Mouse (Mus musculus) liver (tissue): Measurements from ENCODE around the gene Ppp1r26.
"Not testable (repeated sequence)": the region's sequence is repeated elsewhere in the genome, so short reads cannot be mapped to it uniquely, and the experiment has no call there.

Experiments
- DNase-seq: peaks from one replicate; pipeline ENCODE4 v3.0.0-alpha.2; 2020; ENCODE audit warnings: mixed read lengths

Ppp1r26 gene

DNA sequence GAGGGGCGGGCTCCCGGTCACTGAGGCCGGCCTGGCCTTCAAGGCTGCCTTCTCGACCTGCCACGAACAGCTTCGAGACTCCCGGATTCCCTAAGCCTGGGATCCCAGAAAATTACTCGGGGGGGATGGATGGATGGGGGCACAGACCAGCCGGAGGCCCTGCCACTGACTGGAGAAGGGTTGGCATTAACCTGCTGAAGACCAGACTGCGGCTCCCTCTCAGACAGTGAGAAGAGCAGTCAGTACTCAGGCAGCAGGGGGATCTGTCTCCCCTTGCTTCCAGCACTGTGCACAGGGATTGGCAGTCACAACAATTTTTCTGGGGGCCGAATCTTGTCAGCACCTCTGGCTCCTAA, 693 bp downstream of the Ppp1r26 start:
- no peak for DNase-seq

DNA sequence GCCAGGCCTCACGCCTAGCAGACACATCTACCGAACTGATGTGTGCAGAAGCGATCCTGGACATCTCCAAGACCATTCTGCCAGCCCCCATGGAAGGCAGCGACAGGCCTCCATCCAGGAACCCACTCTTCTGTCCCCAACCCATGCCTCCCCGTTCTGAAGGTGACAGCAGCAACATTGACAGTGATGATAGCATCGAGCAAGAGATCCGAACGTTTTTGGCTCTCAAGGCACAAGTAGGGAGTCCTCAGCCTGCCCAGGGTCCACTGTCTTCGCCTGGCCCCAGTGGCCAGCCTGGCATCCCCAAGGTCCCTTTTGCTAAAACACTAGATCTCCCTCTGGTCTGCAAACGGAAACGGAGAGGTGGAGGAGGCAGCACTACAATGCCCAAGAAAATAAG, 5.1 kb downstream of the Ppp1r26 start:
- no peak for DNase-seq

DNA sequence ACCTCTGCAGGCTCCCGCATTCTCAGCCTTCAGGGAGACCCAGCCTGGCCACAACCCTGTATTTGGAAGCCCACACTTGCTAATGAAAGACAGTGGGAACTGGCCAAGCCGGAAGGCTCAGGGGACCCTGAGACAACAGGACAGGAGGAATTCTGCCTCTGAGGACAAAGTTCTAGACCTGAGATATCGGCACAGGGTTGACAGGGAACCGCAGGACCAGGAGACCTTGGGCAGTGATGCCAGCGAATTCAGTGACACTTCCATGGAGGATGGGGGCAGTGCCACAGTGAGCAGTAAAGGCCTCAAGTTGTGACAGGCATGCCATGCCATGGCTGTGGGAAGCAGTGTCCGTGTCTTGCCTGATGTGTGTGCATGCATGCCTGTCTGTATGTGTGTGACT, 6.9 kb downstream of the Ppp1r26 start:
- DNase-seq: no peak

DNA sequence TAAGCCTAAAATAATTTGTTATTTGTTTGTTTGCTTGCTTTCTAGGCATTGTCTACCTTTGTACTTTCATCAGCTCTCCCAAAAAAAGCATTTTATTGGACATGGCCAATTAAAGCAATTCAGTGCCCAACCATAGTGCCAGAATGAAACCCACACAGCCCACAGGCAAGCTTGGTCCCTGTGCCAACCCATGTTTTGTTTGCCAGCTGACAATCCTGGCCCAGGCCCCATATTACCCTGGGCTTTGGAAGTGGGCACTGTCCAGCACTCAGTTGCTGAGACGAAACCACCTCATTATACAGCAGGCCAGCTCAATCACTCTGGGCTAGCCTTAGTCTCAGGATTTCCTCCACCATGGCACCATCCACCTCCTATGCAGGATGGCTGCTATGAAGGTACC, 10.0 kb downstream of the Ppp1r26 start:
- DNase-seq: no peak

DNA sequence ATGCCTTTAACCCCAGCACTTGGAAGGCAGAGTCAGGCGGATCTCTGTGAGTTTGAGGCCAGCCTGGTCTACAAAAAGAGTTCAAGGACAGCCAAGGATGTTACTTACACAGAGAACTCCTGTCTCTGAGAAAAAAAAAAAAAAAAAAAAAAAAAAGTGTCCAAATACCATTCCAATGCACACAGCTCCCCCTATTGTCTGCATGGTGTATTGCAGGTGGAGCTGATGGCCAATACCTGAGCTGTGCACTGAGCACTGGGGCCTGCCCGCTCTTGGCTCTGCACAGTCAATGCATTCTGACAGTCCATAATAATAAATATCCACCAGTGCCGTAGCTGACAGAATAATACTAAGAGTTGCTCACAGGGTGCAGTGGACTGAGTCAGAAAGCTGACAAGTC, 17.3 kb downstream of the Ppp1r26 start:
- peak; percentile 76 for DNase-seq

DNA sequence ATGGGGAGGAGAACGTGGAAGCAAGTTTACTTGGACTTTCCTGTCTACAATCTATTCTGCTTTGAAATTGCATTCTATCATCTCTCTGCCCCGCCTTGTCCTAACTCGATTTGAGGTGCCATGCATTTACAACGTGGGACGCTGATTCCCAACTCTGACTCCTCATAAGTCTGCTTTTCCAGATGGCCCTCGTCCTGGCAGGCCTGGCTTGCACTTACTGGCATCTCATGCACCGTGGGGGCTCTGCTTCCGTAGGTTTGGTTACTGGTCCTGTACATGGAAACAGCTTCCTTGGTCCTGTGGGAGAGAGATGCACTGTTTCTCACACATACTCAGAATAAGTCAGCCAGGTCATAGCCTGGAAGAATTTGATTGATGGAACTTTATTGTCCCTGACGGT, 18.3 kb downstream of the Ppp1r26 start:
- no peak for DNase-seq

DNA sequence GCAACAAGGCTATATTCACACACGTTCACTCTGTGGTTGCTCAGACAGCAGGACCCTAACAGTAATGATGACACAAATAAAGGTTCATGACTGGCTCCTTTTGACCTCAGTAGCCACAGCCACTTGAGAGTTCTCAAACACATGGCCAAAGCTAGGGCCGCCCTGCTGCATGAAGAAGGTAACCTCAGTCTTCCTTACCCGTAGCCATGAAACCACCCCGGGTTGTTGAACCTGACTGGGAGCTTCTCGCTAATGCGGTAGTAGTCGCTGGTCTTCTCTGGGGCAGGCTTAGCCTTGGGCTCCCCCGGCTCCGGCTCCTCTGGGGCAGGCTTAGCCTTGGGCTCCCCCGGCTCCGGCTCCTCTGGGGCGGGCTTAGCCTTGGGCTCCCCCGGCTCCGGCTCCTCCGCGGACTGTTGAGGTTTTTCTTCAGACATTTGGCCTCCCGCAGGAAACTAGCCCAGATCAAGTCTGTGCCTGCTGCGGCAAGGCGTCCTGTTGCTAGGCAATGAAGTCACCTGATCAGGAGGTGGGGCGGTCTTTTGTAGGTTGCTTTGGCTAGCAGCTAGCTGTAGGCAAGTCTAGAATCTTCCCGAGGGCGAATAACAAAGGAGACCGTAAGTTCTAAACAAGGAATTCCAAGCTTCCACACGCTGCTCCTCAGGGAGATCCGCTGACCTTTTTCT, 19.4 kb downstream of the Ppp1r26 start, which contains the start of gene 1700007K13Rik:
1700007K13Rik (minus strand) TSS at position 497 of the 683 bp plus-strand sequence.
- peak; percentile 47 for DNase-seq

DNA sequence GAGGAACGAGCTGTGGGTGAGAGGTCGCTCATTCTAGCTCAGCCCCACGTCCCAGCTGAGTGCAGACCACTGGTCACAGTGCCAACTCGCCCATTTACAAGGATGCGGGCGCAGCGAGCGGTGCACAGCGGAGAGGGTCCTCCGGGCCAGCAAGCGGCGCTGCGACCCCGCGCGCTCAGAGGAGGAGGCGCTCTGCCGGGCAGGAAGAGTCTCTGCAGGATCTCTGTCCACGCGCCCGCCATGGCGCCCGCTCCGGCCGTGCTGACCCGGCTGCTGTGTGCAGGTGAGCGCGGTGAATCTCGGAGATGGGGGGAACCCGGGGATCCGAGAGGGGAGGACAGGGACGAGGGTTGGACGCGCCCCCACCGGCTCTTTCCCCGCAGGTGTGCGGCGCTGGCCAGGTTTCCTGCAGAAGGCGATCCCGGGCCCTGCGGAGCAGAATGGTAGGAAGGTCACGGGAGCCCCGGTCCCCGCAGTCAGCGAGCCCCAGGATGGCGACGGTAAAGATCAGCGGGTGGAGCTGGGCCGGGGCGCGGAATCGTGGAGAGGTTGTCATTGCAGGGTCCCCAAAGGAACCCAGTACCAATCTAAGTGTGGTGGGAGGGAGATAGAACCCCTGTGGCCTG, 21.4 kb downstream of the Ppp1r26 start, which contains the start of gene Mrps2:
Mrps2 (plus strand) TSS at position 207 of the 626 bp plus-strand sequence.
- DNase-seq: peak; percentile 82

DNA sequence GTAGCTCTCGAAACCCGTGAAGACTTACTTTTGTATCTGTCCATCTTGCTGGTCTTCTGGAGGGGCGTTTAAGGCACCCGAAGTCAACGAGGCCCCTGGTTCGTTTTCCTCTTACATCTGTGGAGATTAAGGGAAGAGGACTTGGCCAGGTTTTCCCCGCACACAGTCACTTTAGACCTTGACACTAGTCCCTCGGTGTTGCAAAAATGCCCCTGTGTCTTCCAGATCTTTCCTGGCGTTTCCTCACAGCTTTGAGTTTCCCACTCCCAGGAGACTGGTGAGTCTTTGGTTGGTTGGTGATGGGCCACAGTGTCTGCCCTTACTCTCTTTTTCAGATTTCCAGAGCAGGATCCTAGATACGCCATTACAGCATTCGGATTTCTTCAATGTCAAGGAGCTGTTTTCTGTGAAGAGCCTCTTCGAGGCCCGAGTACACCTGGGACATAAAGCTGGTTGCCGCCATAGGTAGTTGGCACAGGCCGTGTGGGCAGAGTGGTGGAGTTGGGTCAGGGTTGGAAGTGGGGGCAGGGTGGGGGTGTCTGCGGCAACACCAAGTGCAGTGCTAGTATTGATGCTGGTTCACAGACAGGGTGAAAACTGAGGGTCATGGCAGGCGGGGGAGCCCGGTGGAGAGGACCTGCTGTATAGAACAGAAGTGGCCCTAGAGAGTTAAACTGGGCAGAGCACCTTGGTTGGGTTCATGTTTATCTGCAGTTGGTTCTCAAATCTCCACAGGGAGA, 22.1 kb downstream of the Ppp1r26 start:
- DNase-seq: no peak

DNA sequence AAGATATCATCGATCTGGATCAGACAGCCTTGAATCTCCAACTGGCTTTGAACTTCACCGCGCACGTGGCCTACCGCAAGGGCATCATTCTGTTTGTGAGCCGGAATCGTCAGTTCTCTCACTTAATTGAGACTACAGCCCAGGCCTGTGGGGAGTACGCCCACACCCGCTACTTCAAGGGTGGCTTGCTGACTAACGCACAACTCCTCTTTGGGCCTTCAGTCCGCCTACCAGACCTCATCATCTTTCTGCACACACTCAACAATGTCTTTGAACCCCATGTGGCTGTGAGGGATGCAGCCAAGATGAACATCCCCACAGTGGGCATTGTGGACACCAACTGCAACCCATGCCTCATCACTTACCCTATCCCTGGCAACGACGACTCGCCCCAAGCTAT, 22.9 kb downstream of the Ppp1r26 start:
- DNase-seq: no peak

DNA sequence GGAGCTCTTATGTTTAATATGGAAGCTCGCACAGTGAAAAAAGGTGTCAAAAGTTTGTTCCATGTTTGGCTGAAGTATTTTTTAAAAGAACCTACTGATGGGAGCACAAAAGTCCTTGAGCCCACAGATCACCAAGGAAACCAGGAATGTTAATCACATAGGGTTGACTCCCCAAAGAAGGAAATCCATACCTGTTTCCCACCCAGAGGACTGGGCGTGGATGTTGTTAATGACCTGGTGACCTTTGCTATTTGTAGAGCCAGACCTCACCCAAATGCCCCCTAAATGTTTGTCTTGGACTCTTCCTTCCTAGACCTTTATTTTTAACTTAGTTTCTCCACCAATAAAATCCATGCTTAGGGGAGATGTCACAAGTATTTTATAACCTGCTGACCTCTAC, 24.0 kb downstream of the Ppp1r26 start:
- DNase-seq: no peak

DNA sequence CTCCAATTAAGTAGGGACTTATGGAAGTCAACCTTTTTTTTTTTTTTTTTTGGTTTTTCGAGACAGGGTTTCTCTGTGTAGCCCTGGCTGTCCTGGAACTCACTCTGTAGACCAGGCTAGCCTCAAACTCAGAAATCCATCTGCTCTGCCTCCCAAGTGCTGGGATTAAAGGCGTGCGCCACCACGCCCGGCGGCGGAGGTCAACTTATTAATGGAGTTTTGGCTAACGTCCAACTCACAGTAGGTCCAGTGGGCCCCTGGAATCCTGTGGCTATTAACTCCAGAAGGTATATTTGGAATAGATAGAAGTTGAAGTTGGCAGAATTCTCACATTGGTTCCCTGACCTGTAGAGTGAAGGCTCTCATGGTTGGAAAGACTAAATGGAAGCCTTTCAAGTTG, 25.4 kb downstream of the Ppp1r26 start:
- DNase-seq: not testable (repeated sequence)

DNA sequence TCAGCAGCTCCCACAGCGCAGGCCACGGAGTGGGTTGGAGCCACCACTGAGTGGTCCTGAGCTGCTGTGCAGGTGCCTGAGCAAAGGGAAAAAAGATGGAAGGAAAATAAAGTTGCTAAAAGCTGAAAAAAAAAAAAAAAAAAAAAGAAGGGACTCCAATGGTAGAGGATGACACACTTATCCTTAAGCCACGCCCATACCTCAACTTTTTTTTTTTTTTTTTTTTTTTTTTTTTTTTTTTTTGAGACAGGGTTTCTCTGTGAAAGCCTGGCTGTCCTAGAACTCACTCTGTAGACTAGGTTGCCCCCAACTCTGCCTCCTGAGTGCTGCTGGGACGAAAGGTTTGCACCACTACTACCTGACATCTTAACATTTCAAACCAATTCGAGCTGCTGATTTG, 31.4 kb downstream of the Ppp1r26 start:
- DNase-seq: not testable (repeated sequence)

DNA sequence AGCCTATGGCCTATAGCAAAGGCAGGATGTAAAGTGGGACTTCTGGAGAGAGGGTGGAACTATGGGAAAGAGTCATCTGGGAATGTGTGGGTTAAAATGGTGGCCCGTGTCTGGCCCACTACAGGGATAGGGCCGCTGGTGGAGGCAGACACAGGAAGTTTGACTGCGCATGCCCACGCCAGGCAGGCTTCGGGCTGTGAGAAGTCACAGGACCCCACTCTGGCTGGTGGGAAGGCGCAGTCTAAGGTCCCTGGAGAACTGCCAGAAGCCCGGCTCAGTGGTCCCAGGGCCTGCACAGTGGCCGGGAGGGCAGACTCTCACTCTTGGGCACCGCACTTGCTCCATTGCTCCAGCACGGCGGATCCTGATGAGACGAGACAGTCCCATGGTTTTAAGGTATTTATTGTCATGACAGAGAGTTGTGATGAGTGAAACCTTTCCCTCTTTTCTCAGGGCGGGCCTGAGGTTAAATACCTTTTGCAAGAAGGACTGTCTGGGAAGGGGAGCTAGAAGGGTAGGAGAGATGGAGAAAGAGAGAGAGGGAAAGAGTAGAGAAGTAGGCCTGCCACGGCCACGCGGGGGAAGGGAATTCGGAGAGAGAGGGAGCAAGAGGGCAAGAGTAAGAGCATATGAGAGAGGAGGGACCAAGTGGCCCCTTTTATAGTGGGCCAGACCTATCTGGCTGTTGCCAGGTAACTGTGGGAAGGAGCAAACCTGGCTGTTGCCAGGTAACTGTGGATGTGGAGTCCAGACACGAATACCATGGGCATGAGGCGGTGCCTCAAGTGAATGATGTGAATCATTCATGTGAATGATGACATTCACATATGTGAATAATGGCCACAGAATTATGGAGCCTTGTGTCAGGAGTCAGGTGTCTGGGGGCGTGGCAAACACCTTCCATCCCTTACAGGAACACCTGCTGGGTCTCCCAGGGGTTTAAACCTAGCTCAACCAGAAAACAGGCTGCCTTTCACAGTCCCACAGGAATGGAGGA, 32.9 kb downstream of the Ppp1r26 start:
- DNase-seq: no peak

DNA sequence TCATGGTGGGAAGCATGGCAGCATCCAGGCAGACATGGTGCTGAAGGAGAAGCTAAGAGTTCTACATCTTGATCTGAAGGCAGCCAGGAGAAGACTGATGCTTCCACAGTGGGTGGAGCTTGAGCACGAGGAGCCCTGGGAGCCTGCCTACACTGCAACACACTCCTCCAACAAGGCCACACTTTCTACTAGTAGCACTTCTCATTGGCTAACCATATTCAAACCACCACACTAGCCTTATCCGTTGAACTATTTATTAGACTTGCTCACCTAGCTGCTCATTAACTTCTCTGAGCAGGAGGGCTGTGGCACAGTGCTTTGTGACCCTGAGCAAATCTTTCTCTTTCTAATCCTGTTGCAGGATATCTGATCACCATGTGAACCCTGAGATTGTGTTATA, 37.3 kb downstream of the Ppp1r26 start:
- DNase-seq: no peak

DNA sequence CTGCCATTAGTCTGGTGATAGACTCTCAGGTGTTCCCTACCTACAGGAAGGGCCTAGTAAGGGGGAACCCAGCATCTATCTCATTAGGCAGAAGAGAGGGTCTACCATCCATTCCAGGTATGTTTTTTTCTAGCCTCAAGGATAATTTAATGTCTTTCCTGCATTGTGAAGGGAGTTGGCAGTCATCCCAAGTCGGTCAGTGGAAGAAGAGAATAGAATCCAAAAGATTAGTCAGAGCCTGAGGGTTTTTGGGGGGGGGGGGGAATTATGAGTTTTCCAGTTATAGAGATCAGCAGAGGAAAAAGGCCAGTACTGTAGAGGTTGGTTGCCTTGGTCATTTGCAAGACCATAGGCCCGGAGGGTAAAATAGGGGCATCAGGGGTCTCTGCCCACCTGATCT, 47.9 kb downstream of the Ppp1r26 start:
- no peak for DNase-seq

DNA sequence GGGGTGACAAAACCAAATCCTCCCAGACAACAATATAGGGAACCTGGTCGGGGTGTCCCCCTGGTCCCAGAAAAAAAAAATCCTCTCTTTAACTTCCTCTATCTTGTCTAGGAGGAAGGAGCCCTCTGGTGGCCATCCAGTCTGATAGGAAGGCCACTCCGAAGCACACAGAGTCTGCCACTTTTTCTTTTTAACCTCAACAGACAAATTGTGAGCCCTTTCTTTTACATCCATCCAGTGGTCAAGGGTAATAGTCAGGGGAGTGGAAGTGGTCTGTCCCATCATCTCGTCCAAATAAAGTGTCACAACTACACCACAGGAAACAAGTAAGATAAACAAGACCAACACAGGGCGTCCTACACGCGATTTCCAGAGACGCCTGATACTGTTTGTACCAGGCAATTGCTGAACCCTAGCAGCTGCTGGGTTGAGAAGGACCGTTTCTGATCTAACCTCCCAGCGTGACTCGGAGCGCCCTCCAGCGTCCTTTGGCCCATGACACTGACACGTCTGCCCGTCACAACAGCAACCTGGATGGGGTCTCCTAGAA, 48.7 kb downstream of the Ppp1r26 start:
- DNase-seq: no peak

DNA sequence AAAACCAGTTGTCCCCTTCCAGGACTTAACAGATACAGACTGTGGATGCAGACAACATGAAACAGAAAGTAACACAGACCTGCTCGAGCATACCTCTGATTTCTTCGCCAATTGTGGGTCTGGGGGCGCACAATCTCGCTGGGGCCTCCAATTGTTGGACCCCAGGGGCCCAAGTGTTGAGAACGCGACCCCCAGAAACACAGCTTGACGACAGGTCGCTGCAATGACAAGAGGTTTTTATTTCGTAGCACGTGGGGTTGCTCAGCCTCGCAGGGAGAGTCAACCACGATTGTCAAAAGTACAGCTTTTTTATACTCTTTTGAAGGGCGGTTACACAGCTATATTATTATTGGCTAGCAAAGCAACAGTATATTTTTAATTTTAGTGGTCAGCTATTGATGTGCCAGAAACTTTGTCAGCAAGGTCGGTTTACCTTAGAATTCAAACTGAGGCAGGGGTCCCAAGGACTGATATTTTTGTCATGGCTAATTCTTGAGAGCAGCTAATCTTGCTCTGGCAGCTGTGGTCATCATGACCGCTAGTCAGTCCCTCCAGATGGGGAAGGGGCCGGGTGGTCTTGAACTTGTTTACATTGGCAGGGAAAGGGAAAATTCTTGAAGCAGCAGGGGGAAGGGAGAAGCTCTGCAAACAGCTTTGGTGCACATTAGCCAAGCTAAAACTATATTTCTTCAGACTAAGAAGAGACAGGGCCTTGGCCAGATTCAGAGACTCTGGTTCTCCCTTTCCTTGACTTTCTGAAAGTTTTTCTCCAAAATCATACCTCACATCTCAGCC, 49.4 kb downstream of the Ppp1r26 start:
- DNase-seq: no peak

DNA sequence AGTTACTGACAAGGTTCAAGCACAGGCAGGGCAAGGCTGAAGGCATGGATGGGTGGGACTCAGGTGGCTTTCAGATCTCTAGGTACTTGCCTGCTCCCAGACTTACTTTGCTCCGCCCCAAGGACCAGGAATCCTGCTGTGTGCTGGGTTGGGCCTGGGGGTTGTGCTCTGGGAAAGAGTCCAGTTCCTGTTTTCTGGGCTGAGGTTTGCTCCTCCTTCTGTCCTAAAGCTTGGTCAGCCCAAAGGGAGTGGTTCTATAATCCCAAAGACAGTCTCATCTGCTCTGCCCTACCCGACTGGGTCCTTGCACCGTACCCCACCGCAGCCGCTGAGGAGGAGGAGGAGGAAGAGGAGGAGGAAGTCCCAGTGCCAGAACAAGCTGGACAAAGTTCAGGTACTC, 50.1 kb downstream of the Ppp1r26 start, which contains the start of gene Gbgt1:
Gbgt1 (plus strand) TSS at position 221 of the 400 bp plus-strand sequence.
- DNase-seq: no peak

DNA sequence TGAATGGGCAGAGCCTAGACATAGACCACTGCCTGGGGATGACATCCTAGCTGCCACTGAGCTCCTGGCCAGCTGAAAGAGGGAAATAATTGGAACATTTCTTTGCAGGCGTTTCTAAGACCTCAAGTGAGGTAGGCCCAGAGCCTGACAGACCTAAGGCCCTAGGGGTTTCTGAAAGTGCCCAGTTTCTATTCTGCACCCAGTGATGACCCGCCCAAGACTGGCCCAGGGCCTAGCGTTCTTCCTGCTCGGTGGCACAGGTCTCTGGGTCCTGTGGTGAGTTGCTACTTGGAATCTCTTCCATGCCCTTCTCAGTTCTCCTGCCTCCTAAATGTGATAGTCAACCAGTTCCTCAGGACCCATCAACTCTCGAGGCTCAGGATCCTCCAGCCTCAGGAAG, 51.0 kb downstream of the Ppp1r26 start:
- no peak for DNase-seq

DNA sequence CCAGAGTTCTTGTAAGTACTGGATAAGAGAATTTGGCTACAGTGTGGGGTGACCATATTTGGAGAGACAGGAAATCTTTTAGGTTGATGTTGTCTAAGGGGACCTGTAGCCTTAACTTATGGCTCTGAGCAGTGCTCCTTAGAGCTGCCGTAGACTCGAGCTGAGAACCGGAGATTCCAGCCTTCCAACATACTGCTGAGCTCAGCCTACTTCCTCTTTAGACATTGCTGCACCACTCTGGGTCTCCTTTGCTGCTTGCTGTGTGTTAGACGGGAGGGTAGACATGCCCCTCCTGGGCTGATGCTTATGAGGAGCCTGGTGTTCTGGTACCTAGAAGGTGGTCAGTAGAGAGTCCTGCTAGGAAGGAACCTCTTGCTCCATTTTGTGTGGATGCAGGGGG, 51.8 kb downstream of the Ppp1r26 start:
- no peak for DNase-seq

DNA sequence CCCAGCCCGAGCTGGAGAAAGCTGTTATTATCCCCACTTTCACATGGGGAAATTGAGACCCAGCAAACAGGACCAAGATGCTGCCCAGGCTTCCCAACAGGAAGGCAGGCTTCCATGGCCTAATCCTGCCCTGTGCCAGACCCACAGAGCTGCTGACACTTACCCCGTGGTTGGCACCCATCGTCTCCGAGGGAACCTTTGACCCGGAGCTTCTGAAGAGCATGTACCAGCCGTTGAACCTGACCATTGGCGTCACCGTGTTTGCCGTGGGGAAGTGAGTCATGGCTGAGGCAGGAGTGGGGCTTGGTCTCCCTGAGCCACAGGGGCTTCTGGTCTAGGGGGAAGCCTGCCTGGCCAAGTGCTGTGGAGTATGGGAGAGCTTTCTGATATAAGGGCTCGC, 56.4 kb downstream of the Ppp1r26 start:
- DNase-seq: no peak
